Mouse (Mus musculus) spleen, adult 2 months (tissue): ENCODE measurements around the gene Pnpla3. TPM values are rescaled to one million over a fixed set of nuclear protein-coding genes. Genes with fewer than 3 reads are reported as not detected.

Source experiments
- DNase-seq, 2 experiments: peaks; one replicate each; pipeline versions ENCODE4 v3.0.0 to v3.0.0-alpha.2; 2012 to 2021; ENCODE audit warnings: low spot score in 2 of 2, low read depth in 1 of 2
- H3K27ac ChIP-seq: fragments of 200-500 bp; 2 replicates; pipeline ENCODE4 v1.5.1; 2012; ENCODE audit warnings: low read length, inconsistent platforms; ENCODE audit not compliant: insufficient read depth
- H3K27me3 ChIP-seq: fragments of 200-500 bp; 2 replicates; pipeline ENCODE4 v1.6.1; 2012; ENCODE audit warnings: mild to moderate bottlenecking, moderate library complexity, low read length, inconsistent platforms; ENCODE audit not compliant: control insufficient read depth, insufficient read depth
- H3K36me3 ChIP-seq: fragments of 200-500 bp; 2 replicates; pipeline ENCODE4 v1.6.1; 2012; ENCODE audit warnings: mild to moderate bottlenecking, low read length, inconsistent platforms; ENCODE audit not compliant: control insufficient read depth, insufficient read depth
- H3K4me1 ChIP-seq: fragments of 200-500 bp; 2 replicates; pipeline ENCODE4 v1.6.1; 2011; ENCODE audit warnings: inconsistent platforms; ENCODE audit not compliant: control insufficient read depth, insufficient read depth, insufficient read length
- H3K4me3 ChIP-seq: fragments of 200-500 bp; 2 replicates; pipeline ENCODE4 v1.5.1; 2011; ENCODE audit warnings: mild to moderate bottlenecking, inconsistent platforms; ENCODE audit not compliant: insufficient read depth, insufficient read length; ENCODE audit errors: extremely low read depth
- CTCF ChIP-seq: fragments of 200-500 bp; IDR thresholded peaks from 2 replicates; pipeline ENCODE4 v1.5.1; 2011; ENCODE audit warnings: mild to moderate bottlenecking, inconsistent platforms; ENCODE audit not compliant: insufficient read depth, insufficient read length, insufficient replicate concordance; ENCODE audit errors: extremely low read depth
- POLR2A ChIP-seq: fragments of 200-500 bp; IDR thresholded peaks from 2 replicates; pipeline ENCODE4 v1.6.1; 2011; ENCODE audit warnings: low read depth, low read length, inconsistent platforms
- WGBS: fragments of 180-500 bp; shearing (Covaris S2); methylation state at CpG from one replicate; pipeline ENCODE4 v1.1.7; 2018; 5-methylcytosine and 5-hydroxymethylcytosine counted together
- polyA plus RNA-seq: library from polyadenylated mRNA; depleted of rRNA; stranded (reverse); fragments of >200 nt; gene quantifications from 2 replicates; pipeline ENCODE4 v1.2.3, GENCODE M21; 2012

Gene Pnpla3
- polyA plus RNA-seq, 1 experiment: 1.8 TPM

- no peak for TF ChIP-seq POLR2A
- no peak for TF ChIP-seq CTCF
- WGBS: 5% methylated on average over 9 of the region's 9 CpGs
- Histone ChIP-seq H3K4me3 (peak overlapping the region; percentile 88), H3K4me1 (peaks cover 6% of the 10 kb centered on the region; the same call in 1 of the 2 replicates), H3K36me3 (peaks cover 3% of the 10 kb centered on the region; the same call in 1 of the 2 replicates), H3K27me3 (no peaks in the 10 kb centered on the region), H3K27ac (peak overlapping the region; percentile 73)
- no peak for DNase-seq
Observed at GRCm38 (mm10) chr15:84191724-84192057, 24.1 kb downstream of the Pnpla3 start.

GRCm38 (mm10) chr15:84192058-84192791, 24.6 kb downstream of the Pnpla3 start, which contains the start of gene Samm50:
Gene Samm50, plus strand, starts transcription at chr15:84192241.
- peaks cover 8% of the 10 kb centered on the region for H3K36me3 ChIP-seq
- peak within 1 kb of the TSS; percentile 84 for H3K27ac ChIP-seq
- TF ChIP-seq POLR2A (peak; percentile 62), CTCF (no peak)
- no peaks in the 10 kb centered on the region for H3K27me3 ChIP-seq
- H3K4me3 ChIP-seq: peak within 1 kb of the TSS; percentile 88
- 3% methylated on average over 48 of the region's 48 CpGs for WGBS
- H3K4me1 ChIP-seq: peaks cover 6% of the 10 kb centered on the region; the same call in 1 of the 2 replicates
- DNase-seq: peak; percentile 86 to 90

GRCm38 (mm10) chr15:84196486-84197165, 29.0 kb downstream of the Pnpla3 start:
- Histone ChIP-seq H3K4me3 (no peak overlapping the region), H3K36me3 (peaks cover 43% of the 10 kb centered on the region), H3K27ac (no peak overlapping the region), H3K27me3 (no peaks in the 10 kb centered on the region), H3K4me1 (peaks cover 6% of the 10 kb centered on the region; the same call in 1 of the 2 replicates)
- no peak for TF ChIP-seq POLR2A
- 90% methylated on average over 8 of the region's 8 CpGs for WGBS
- DNase-seq: no peak

GRCm38 (mm10) chr15:84207327-84207726, 39.7 kb downstream of the Pnpla3 start:
- peaks cover 54% of the 10 kb centered on the region for H3K36me3 ChIP-seq
- 85% methylated on average over 4 of the region's 4 CpGs for WGBS
- TF ChIP-seq POLR2A (no peak), CTCF (no peak)
- no peak overlapping the region for H3K4me3 ChIP-seq
- H3K27ac ChIP-seq: no peak overlapping the region
- DNase-seq: no peak
- H3K4me1 ChIP-seq: no peaks in the 10 kb centered on the region
- H3K27me3 ChIP-seq: no peaks in the 10 kb centered on the region

GRCm38 (mm10) chr15:84209517-84210412, 42.1 kb downstream of the Pnpla3 start:
- H3K27ac ChIP-seq: peak overlapping the region; percentile 51; the same call in 1 of the 2 replicates
- 48% methylated on average over 11 of the region's 11 CpGs for WGBS
- H3K4me1 ChIP-seq: peaks cover 3% of the 10 kb centered on the region; the same call in 1 of the 2 replicates
- H3K27me3 ChIP-seq: no peaks in the 10 kb centered on the region
- TF ChIP-seq CTCF (no peak), POLR2A (no peak)
- peaks cover 40% of the 10 kb centered on the region for H3K36me3 ChIP-seq
- DNase-seq: no peak
- no peak overlapping the region for H3K4me3 ChIP-seq

GRCm38 (mm10) chr15:84210461-84210860, 42.8 kb downstream of the Pnpla3 start:
- H3K27ac ChIP-seq: no peak overlapping the region

More at GRCm38 (mm10) chr15:84210461-84210860, 42.8 kb downstream of the Pnpla3 start:
- DNase-seq: no peak
- H3K4me1 ChIP-seq: peaks cover 3% of the 10 kb centered on the region; the same call in 1 of the 2 replicates
- 70% methylated on average over 13 of the region's 13 CpGs for WGBS
- TF ChIP-seq POLR2A: no peak
- TF ChIP-seq CTCF: no peak
- H3K27me3 ChIP-seq: no peaks in the 10 kb centered on the region
- no peak overlapping the region for H3K4me3 ChIP-seq
- peaks cover 39% of the 10 kb centered on the region for H3K36me3 ChIP-seq
